Mouse (Mus musculus) left cerebral cortex, adult 9 months (tissue): ENCODE measurements around the gene Rhox4a2.
"Not testable (repeated sequence)": the region's sequence is repeated elsewhere in the genome, so short reads cannot be mapped to it uniquely, and the experiment has no call there.

Source experiments
- DNase-seq, 2 experiments: peaks; one replicate each; pipeline ENCODE4 v3.0.0; 2022; ENCODE audit warnings: low spot score in 2 of 2

Rhox4a2 gene

GRCm38 (mm10) chrX:37390548-37390947 lies at the start of gene Rhox4a2:
TSS of gene Rhox4a2 (plus strand) at chrX:37390848.
- DNase-seq, result not testable (repeated sequence)

GRCm38 (mm10) chrX:37379728-37380127 lies 10.9 kb upstream of the Rhox4a2 start, which contains the start of gene Rhox3a2:
TSS of gene Rhox3a2 (plus strand) at chrX:37380028.
- not testable (repeated sequence) for DNase-seq

- DNase-seq, result not testable (repeated sequence)
Observed at GRCm38 (mm10) chrX:37411767-37412166, 21.1 kb downstream of the Rhox4a2 start, which contains the start of gene Rhox2b. TSS of gene Rhox2b (plus strand) at chrX:37412067.

- DNase-seq, result not testable (repeated sequence)
Observed at GRCm38 (mm10) chrX:37432194-37432593, 41.5 kb downstream of the Rhox4a2 start, which contains the start of gene Rhox4b. TSS of gene Rhox4b (plus strand) at chrX:37432494.
